Mouse (Mus musculus) T-helper 1 cell (primary cell): ENCODE results near the gene Htt.

Source experiments
- in situ Hi-C: fragments of 300-600 bp; cut with MboI, MseI; formaldehyde crosslinking; loops from one replicate; pipeline ENCODE4 v1.15.1; 2025; ENCODE audit warnings: high pct_unique_total_duplicates

Htt gene

DNA sequence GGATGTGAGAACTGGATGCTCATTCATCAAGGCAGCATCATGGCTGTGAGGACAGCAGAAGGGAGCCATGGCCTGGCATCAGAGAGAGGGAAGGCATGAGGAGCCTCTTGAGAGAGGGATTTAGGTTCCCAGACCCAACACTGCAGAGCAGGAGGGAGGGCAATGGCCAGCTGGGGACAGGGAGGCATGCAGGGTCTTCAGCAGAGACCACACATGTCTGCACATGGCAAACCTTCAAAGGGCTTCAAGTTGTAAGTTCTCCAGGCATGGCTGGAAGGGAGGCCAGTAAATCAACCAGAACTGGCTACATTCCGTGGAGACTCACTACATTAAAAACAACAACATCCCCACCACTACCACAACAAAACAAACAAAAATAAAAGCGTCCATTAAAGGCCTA lies 169.6 kb downstream of the Htt start:
- in situ Hi-C loops = no loop called here

DNA sequence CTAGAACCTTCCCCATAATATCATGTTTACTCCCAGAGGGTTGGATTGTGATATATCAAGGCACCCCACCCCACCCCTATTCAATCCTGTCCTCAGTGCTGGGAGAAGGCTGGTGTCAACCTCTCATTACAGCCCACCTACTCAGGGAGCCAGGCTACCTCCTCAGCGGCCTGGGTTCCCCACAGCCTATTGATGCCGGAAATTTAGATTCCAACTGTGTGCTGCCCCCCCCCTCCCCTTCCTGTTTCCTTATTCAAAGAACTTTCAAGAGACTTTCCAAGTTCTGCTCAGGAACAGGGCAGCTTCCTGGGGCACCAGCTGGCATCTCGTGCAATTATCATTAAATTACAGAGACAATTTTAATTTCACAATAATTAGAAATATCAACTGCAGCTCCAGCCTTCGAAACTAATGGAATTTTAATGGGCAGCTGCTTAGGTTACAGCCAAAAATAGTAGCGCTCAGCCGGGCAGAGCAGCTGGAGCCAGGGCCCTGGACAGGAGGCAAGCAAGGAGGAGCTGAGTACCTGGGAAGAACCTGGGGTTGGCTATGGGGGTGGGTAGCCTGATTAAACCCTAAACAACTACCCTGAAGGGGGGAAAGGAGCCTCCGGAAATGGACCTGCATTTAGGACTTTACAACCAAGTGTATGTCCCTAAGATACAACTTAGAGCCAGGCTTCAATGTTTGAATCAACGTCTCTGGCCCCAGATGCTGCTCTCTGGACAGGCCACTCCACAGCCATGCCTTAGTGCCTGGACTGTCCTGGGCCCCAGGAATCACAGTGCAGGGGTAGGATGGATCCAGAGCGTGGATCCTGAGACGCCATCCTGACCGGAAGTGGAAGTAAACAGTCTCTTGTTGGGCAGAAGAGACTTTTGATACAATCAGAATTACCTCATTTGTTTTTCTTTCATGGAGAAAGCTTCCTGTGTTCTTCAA lies 170.2 kb downstream of the Htt start:
- in situ Hi-C loops = no loop called here

DNA sequence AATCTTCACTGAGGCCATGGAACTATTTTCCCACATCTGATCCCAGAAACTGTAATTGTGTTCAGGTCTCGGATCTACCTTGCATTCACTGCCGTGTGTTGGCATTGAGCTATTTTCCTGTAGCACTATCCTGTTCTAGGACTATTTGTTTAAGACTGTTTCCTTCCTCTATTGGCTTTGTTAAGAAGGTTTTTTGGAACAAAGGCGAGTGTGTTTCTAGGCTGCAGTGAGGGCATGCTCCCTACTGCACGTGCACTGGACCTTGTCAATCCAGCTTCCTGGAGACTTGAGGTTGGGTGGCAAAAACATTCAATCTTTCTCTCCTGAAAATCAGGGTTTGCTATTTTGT lies 170.9 kb downstream of the Htt start:
- in situ Hi-C loops = no loop called here

DNA sequence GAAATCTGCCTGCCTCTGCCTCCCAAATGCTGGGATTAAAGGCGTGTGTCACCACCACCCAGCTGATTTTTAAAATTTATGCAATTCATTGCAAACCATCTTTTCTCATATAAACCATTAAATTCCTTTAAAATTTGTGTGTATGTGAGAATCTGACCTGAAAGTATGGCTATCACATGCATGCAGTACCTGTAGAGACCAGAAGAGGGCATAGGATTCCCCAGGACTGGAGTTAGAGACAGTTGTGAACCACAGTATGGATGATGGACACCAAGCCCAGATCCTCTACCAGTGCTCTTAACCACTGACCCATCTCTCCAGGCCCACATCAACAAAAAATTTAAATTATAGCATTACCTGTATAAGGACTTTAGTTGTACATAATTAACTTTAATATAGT lies 171.9 kb downstream of the Htt start:
- in situ Hi-C loops = no loop called here

DNA sequence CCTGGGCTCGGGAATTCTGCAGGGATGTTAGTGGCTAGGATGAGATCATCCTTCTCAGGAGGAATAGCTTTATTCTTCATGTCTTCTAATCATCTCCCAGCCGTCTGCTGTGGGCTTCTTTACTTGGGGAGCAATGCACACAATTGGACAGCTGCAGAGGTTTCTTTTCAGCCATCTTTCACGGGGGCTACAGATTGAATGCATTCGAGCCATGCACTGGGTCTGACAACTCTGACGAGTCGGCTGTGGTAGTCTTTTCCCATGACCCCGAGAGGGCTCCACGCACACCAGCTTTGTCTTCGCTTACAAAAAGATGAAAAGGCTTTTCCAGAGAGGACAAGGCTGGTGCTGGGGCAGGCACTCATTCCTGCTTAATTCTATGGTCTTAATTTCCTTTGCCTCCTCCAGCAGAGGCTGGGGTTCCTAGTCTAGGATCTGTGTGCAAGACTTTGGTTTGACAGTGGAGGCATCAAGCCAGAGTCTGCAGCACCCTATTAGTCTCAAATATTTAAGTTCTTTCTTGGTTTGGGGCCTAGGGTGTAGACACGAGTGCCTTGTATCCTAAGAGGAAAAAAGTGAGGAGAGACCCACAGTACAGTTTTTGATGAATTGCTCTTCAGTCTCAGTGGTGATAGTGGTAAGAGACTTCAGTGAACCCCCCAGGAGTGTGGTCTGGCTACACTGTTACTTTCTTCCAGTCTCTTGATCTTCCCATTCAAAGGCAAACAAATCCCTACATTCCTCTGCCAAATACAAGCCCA lies 180.3 kb downstream of the Htt start:
- in situ Hi-C loops = loop anchor here (10.0 kb wide), 1 partner anchor 447 kb away; no protein-coding TSS in a partner anchor

DNA sequence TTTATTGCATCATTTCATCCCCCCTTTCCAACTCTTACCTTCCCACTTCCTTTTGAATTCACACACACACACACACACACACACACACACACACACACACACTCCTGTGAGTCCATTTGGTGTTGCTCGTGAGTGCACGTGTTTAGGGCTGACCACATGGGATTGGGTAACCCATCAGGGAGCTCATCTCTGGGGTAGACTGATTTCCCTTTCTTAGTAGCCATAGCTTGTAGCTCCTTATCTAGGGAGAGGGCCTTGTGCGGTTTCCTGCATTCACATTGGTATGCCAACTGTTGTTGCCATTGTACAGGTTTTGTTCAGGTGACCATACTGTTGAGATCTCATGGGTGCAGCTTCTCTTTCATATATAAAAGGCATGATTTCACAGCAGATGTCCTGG lies 181.9 kb downstream of the Htt start:
- in situ Hi-C loops = loop anchor here (10.0 kb wide), 1 partner anchor 449 kb away; no protein-coding TSS in a partner anchor

DNA sequence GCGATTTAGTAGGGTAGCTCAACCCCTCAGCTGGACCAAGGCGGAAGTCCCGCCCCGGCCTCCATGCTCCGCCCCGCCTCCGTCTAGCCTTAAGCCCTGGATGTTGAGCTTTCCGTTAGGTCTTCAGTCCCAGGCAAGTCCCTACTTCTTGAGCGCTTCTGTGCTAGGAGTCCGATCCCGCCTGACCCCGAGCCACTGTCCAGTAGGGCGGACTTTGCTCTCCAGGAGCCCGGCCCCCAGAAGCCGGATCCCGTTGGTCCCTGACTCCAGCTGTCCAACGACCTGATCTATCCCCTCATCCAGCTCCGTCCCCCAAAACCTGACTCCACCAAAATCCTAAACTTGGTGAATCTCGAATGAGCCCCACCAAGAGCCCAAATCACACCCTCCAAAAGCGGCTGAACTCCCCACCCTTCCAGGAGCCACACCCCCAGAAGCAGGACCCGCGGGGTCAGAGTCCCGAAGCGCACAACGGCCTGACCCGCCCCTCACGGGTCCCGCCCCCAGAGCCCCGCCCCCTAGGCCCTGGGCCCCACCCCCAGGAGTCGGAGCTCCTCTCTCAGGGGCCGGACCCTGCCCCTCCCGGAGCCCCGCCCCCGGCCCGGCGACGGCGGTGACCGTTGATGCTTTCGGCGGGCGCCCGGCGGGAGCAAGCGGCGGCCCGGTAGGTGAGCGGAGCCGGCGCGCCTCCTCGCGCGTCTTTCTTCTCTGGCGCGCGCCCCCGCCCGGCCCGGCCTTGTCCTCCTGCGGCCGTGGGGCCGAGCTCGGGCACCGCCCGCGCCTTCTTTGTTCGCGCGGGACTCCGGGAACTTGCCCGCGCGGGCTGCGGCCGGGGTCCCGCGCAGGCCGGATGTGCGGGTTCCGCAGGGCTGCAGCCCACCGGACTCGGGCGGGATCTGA lies 187.6 kb downstream of the Htt start, which contains the start of gene Rgs12:
Gene Rgs12 (plus strand): TSS at position 585 of the 900 bp plus-strand sequence.
- in situ Hi-C loops = loop anchor here (10.0 kb wide), 1 partner anchor 454 kb away; no protein-coding TSS in a partner anchor

DNA sequence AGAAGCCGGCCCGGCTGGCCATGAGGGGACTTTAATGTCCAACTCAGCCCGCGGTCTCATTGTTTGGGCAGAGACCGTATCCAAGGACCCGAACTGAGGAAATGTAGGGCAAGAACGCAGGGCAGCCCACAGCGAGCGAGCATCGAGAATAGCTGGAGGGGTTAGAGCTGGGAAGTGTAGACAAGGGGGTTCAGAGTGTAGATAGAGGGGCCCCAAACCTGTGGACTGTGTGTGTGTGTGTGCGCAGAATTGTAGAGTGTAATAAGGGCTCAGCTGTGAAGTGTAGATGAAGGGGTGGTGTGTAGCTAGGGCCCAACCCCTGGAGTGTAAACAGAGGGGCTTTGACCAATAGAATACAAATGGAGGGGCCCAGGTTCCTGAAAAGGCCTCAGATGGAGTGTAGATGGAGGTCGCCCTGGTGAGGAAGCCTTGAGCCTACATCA lies 188.2 kb downstream of the Htt start:
- in situ Hi-C loops = loop anchor here (10.0 kb wide), 1 partner anchor 455 kb away; no protein-coding TSS in a partner anchor

DNA sequence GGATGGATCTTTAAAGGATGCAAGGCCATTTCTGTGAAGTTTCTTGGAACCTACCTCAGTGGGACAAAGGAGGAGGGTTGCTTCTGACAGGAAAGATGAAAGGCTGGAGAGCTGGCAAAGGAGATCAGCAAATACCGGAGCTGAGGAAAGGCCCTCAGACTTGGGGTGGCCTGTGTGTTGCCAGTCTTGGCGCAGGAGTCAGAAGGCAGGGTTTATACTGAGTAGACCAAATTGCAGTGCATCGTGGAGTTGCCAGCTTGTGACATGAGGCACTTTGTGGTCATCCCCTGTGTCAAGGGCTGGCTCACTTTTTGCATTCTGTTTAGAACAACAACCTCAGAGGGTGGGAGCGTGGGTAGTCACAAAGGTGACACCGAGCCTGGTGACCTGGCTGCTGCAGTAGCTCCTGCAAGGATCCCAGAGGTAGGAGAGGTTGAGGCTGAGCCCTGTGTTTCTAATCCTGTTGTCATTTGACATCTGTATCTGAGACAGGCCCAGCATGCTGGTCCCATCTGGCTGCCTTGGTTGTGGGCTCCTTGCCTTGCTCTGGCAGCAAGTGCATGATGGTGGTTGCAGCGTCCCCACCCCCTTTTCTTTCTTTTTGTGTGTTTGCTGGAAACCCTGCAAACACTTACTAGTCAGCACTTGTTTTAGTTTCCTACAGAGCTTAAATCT lies 189.1 kb downstream of the Htt start:
- in situ Hi-C loops = no loop called here

DNA sequence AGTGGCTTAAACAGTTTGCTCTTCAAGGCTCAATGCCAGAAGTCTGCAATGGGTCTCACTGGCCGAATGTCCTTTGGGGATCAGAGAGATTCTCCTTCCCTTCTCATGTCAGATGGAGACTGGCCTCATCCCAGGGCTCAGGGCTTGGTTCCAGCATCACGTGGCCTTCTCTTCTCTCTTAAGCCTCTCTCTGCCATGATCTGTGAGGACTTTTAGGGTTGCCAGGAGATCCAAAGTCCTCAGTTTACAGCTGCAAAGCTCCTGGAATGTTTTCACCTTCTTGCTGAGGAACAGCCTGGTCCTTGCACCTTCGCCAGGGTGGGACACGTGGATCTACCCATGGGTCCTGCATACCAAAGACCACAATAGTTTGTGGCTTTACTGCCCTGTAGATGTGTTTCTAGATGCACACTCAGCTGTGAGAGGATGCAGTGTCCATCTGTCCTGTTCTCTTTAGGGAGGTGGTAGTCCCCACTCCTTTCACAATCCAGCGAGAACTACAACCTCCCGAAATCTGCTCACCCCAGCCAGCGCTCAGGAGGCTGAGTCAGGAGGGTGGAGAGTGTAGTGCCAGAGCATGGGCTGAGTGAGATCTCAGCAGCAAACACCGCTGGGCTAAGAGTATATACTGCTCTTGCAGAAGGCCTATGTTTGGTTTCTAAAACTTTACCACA lies 189.8 kb downstream of the Htt start:
- in situ Hi-C loops = no loop called here

DNA sequence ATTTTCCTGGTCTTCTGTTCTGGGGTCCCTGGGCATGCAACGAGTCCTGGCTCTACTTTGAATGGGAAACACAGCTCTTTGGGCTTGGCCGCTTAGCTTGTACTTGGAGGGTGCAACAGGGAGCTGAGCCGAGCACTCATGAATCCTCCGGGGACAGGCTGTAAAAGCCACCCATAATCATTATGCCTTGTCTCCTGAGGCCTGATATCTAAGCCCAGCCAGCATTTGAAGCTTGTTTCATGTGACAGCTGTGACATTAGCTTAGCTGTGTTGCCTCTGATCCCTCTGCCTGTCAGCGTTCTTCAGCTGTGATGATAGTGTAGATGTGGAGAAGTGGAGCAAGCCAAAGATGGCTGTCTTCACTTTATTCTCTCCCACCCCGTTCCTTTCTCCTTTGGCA lies 193.0 kb downstream of the Htt start:
- in situ Hi-C loops = no loop called here

DNA sequence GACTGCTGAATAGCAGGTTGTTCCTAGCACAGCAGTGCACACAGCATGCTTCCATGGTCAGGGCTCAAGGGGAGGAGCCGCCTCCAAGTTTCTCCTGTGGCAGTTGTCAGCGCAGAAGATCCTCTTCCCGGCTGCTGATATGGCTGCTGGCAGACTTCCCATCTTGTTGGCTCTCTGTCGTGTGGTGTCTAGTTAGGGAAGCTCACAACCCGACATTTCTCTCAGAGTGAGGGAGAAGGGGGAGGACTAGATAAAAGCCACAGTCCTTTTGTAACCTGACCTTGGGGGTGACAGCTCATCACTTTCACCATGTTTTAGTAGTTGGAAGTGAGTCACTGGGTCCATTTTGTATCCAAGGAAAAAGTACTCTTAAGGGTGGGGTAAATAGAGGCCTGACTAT lies 194.1 kb downstream of the Htt start:
- in situ Hi-C loops = no loop called here

DNA sequence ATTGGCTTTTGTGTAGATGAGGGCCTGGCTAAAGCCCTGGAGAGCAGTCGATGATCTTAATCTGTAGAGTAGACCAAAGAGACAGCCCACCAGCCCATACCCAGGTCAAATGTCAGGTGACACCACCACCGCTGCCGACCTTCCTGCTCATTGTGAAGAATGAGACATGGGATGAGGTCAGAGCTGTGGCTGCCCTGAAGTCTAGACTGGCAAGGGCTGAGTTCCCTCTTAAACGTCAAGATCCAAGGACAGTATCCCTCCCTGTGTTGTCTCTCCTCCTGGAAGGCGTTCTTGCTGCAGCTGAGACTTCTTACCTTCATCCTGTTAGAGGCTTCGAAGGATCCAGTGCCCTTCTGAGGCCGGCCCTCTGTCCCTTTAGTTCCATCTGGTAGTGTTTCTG lies 194.6 kb downstream of the Htt start:
- in situ Hi-C loops = no loop called here

DNA sequence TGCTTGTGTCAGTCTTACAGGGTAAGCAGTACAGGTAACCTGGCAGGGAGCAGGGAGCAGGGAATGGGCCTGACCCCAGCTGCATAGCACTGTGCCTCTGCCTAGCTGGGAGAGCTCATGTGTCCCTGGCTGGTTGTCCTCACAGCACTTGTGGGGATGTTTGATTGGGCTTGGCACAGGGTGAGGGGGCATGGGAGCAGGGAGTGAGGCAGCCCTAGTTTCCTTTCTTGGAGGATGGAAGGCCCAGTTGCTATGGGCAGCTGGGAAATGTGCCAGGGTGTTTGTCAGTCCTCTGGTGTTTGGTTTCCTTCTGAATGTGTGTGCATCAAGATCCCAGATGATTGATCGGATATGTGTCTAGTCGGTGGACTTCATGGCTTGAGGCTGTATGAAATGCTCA lies 195.5 kb downstream of the Htt start:
- in situ Hi-C loops = no loop called here

DNA sequence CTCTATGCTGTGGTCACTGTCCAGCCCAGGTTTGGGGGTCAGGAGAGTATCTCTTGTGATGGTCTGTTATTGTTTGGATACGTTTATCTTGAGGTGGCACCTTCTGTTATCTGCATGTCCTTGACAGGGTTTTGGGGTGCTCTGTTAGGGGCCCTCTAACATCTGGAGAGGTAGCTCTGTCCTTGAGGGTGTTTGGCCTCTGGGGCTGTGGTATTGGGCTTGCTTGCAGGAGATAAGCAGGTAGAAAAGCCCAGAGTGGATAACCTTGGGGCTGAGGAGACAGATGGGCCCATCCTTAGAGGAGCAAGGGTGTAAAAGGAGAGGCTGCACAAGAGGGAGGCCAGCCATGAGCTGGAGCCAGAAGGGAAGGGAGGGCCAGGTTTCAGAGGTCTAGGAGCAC lies 198.5 kb downstream of the Htt start:
- in situ Hi-C loops = no loop called here
